Mouse (Mus musculus) kidney, postnatal 10 days (tissue): ENCODE measurements around the gene Gm3839.
A peak's percentile ranks its signal among the peaks of the same experiment; 100 is the strongest.
"Not testable (repeated sequence)": the region's sequence is repeated elsewhere in the genome, so short reads cannot be mapped to it uniquely, and the experiment has no call there.

Experiments
- DNase-seq: peaks from one replicate; pipeline ENCODE4 v3.0.0; 2021; ENCODE audit warnings: mixed read lengths

Gm3839 gene

GRCm38 (mm10) chr14:11356626-11357025, at the start of gene Gm3839:
Gm3839 (minus strand) TSS chr14:11356726.
- not testable (repeated sequence) for DNase-seq

- DNase-seq = peak; percentile 8
These were observed 49.1 kb upstream of the Gm3839 start for GRCm38 (mm10) chr14:11405661-11406060.

GRCm38 (mm10) chr14:11377846-11378245, 21.3 kb upstream of the Gm3839 start:
- DNase-seq = no peak

GRCm38 (mm10) chr14:11375225-11375624, 18.7 kb upstream of the Gm3839 start:
- DNase-seq = no peak

- DNase-seq = no peak
These were observed 10.4 kb downstream of the Gm3839 start for GRCm38 (mm10) chr14:11346086-11346485.

GRCm38 (mm10) chr14:11329993-11330392, 26.5 kb downstream of the Gm3839 start:
- DNase-seq = no peak

GRCm38 (mm10) chr14:11307079-11307478, 49.4 kb downstream of the Gm3839 start:
- peak; percentile 69 for DNase-seq

GRCm38 (mm10) chr14:11287956-11288355, 68.6 kb downstream of the Gm3839 start:
- not testable (repeated sequence) for DNase-seq

- no peak for DNase-seq
These were observed 99.3 kb downstream of the Gm3839 start for GRCm38 (mm10) chr14:11257161-11257705.

GRCm38 (mm10) chr14:11248053-11248452, 108.5 kb downstream of the Gm3839 start:
- no peak for DNase-seq

GRCm38 (mm10) chr14:11244546-11244945, 112.0 kb downstream of the Gm3839 start:
- no peak for DNase-seq

GRCm38 (mm10) chr14:11232086-11232485, 124.4 kb downstream of the Gm3839 start:
- no peak for DNase-seq
